Mouse (Mus musculus) c-Kit-negative CD71-positive TER-119-positive erythroid progenitor cells, embryonic 14.5 days (primary cell): ENCODE measurements around the gene L2hgdh.
A peak's percentile ranks its signal among the peaks of the same experiment; 100 is the strongest.

Source experiments
- DNase-seq: peaks from one replicate; pipeline ENCODE4 v3.0.0-alpha.2; 2013; ENCODE audit warnings: low read depth, low spot score

The L2hgdh gene

GRCm38 (mm10) chr12:69730306-69730705, 5.6 kb upstream of the L2hgdh start:
- DNase-seq = no peak

GRCm38 (mm10) chr12:69729246-69729645, 4.6 kb upstream of the L2hgdh start:
- no peak for DNase-seq

- DNase-seq = no peak
Observed at GRCm38 (mm10) chr12:69724018-69724710, 509 bp downstream of the L2hgdh start.

- no peak for DNase-seq
Observed at GRCm38 (mm10) chr12:69723376-69723775, 1.3 kb downstream of the L2hgdh start.

- DNase-seq = no peak
Observed at GRCm38 (mm10) chr12:69722857-69723256, 1.8 kb downstream of the L2hgdh start.

- DNase-seq = no peak
Observed at GRCm38 (mm10) chr12:69713628-69714027, 11.0 kb downstream of the L2hgdh start.

GRCm38 (mm10) chr12:69704799-69705458, 19.7 kb downstream of the L2hgdh start:
- DNase-seq = no peak

- DNase-seq = no peak
Observed at GRCm38 (mm10) chr12:69698352-69698751, 26.3 kb downstream of the L2hgdh start.

GRCm38 (mm10) chr12:69696746-69697145, 27.9 kb downstream of the L2hgdh start:
- peak; percentile 43 for DNase-seq

- DNase-seq = no peak
Observed at GRCm38 (mm10) chr12:69693471-69693870, 31.2 kb downstream of the L2hgdh start.

GRCm38 (mm10) chr12:69690714-69691113, 34.0 kb downstream of the L2hgdh start:
- no peak for DNase-seq

GRCm38 (mm10) chr12:69689094-69689493, 35.6 kb downstream of the L2hgdh start:
- no peak for DNase-seq

- DNase-seq = no peak
Observed at GRCm38 (mm10) chr12:69688368-69688767, 36.3 kb downstream of the L2hgdh start.

- no peak for DNase-seq
Observed at GRCm38 (mm10) chr12:69683537-69683936, 41.1 kb downstream of the L2hgdh start.

GRCm38 (mm10) chr12:69682788-69683419, 41.8 kb downstream of the L2hgdh start:
- no peak for DNase-seq

- DNase-seq = peak; percentile 71
Observed at GRCm38 (mm10) chr12:69682065-69682787, 42.4 kb downstream of the L2hgdh start.

- DNase-seq = peak; percentile 55
Observed at GRCm38 (mm10) chr12:69681566-69682061, 43.1 kb downstream of the L2hgdh start, which contains the start of gene Sos2. Gene Sos2, minus strand, starts transcription at chr12:69681852.

- DNase-seq = peak; percentile 40
Observed at GRCm38 (mm10) chr12:69680635-69681565, 43.8 kb downstream of the L2hgdh start.

GRCm38 (mm10) chr12:69676157-69676556, 48.5 kb downstream of the L2hgdh start:
- no peak for DNase-seq
